8 mouse cellular contexts compared by ENCODE assay signal in genomic region chr3:62507206-62507647, GRCm38 (mm10). TPM values are rescaled to one million over a fixed set of nuclear protein-coding genes. Genes with fewer than 3 reads are reported as not detected.
A peak's percentile ranks its signal among the peaks of the same experiment; 100 is the strongest.
DNase-seq lines count a peak whose midpoint lies in the region; ATAC-seq and TF ChIP-seq lines count a peak whose summit lies in the region.

No protein-coding gene starts in this region.

- no peaks in the 10 kb centered on the region for H3K36me3 ChIP-seq in heart, embryonic 16.5 days (ENCODE audit: control insufficient read depth, insufficient read depth)
- H3K36me3 ChIP-seq in G1E (replicated peaks) (peaks cover under 1% of the 10 kb centered on the region), macrophage (ENCODE audit: inconsistent target) (no peaks in the 10 kb centered on the region; the same call in 1 of the 2 replicates)
- no peaks in the 10 kb centered on the region; the same call in 1 of the 2 replicates for H3K36me3 ChIP-seq in hindbrain, embryonic 10.5 days

- H3K4me1 ChIP-seq in heart, embryonic 16.5 days (ENCODE audit: control insufficient read depth, insufficient read depth, low read length) = peaks cover 9% of the 10 kb centered on the region
- peaks cover 15% of the 10 kb centered on the region for H3K4me1 ChIP-seq in G1E (ENCODE audit: insufficient read depth, low read depth, low read length)
- H3K4me1 ChIP-seq in hindbrain, embryonic 10.5 days (replicated peaks) = peaks cover 13% of the 10 kb centered on the region

- H3K9me3 ChIP-seq in heart, embryonic 16.5 days (replicated peaks; ENCODE audit: control insufficient read depth, low read length) = no peaks in the 10 kb centered on the region
- no peaks in the 10 kb centered on the region for H3K9me3 ChIP-seq in G1E (replicated peaks)
- no peaks in the 10 kb centered on the region for H3K9me3 ChIP-seq in hindbrain, embryonic 10.5 days

- peak overlapping the region; percentile 29; the same call in 1 of the 2 replicates for H3K9ac ChIP-seq in heart, embryonic 16.5 days (ENCODE audit: low read length)

- H3K27me3 ChIP-seq in heart, embryonic 16.5 days (ENCODE audit: control insufficient read depth, insufficient read depth, low read length) = no peaks in the 10 kb centered on the region
- H3K27me3 ChIP-seq in G1E (ENCODE audit: insufficient read depth, low read length) = no peaks in the 10 kb centered on the region
- 0 out of 2 replicates have a peak, but pooled peaks cover 3% of the 10 kb centered on the region for H3K27me3 ChIP-seq in hindbrain, embryonic 10.5 days (ENCODE audit: insufficient read depth, poor library complexity, severe bottlenecking)

- H3K27ac ChIP-seq in heart, embryonic 16.5 days (ENCODE audit: low read length) = no peak overlapping the region
- H3K27ac ChIP-seq in hindbrain, embryonic 10.5 days = peak overlapping the region; percentile 98
- H3K27ac ChIP-seq in macrophage = no peak overlapping the region

- H3K79me2 ChIP-seq in macrophage (ENCODE audit: inconsistent target) = peaks cover 29% of the 10 kb centered on the region

- intact Hi-C loops in heart, postnatal 36 days (cut with DNase I) = no loop called here

- ATAC-seq in heart, embryonic 16.5 days (replicated peaks; ENCODE audit: extremely low read depth, insufficient read depth, low FRiP score) = peak; percentile 28; the same call in 1 of the 2 replicates
- no peak for ATAC-seq in G1E (ENCODE audit: extremely low read depth, insufficient number of reproducible peaks, low FRiP score, poor library complexity, severe bottlenecking)
- ATAC-seq in megakaryocyte-erythroid progenitor cell, adult 5-6 weeks (replicated peaks; ENCODE audit: low FRiP score, low TSS enrichment, poor library complexity, severe bottlenecking) = no peak

- DNase-seq in heart, postnatal 36 days = no peak
- no peak for DNase-seq in G1E (ENCODE audit: low spot score)
- DNase-seq in hindbrain, embryonic 10.5 days (ENCODE audit: low spot score) = no peak
- no peak for DNase-seq in frontal cortex, postnatal 25 days (ENCODE audit: low spot score in 2 of 2)
- no peak for DNase-seq in spleen, postnatal 4 days (ENCODE audit: low spot score in 2 of 2)

- peak overlapping the region; percentile 82 for H3K4me3 ChIP-seq in heart, embryonic 16.5 days (ENCODE audit: low read length)
- H3K4me3 ChIP-seq in G1E (ENCODE audit: low read depth, low read length) (peak overlapping the region; percentile 97), macrophage (ENCODE audit: inconsistent target) (peak overlapping the region; percentile 75)
- peak overlapping the region; percentile 91 for H3K4me3 ChIP-seq in hindbrain, embryonic 10.5 days

- H3K4me2 ChIP-seq in heart, embryonic 16.5 days (ENCODE audit: low read depth, low read length) = peak overlapping the region; percentile 73

- WGBS in heart, embryonic 16.5 days = 46% methylated on average over 5 of the region's 5 CpGs
- WGBS in hindbrain, embryonic 10.5 days = 44% methylated on average over 5 of the region's 5 CpGs
- 49% methylated on average over 5 of the region's 5 CpGs for WGBS in macrophage (ENCODE audit: missing documents)

- no peak for TF ChIP-seq CTCF in G1E (IDR thresholded peaks at IDR 0.05; ENCODE audit: low read depth, low read length)

RNA-seq across cellular contexts. Expression of gene Dhx36, which starts 0.4 kb away (rescaled TPM):
- polyA plus RNA-seq in heart, embryonic 16.5 days (2015; fragmentation: Nextera tagmentation; extraction: Ambion mirVana) = 15.1 and 16.5 TPM in 2 replicates
- total RNA-seq in heart, postnatal 36 days (2021) = 10 to 100 TPM; 17.7 to 17.8 TPM
- 80.9 and 85.1 TPM in 2 replicates for total RNA-seq in G1E (2014; fragmentation: Nextera tagmentation)
- 85.0 and 86.1 TPM in 2 replicates for total RNA-seq in G1E (2017)
- 8.7 and 12.4 TPM in 2 replicates for polyA plus RNA-seq in G1E (2012)
- 29.2 and 33.1 TPM in 2 replicates for polyA plus RNA-seq in hindbrain, embryonic 10.5 days (2016; fragmentation: Nextera tagmentation; extraction: Ambion mirVana)
- 100 to 1,000 TPM in 5 of 26 experiments, 10 to 100 TPM in 21; 42.8 to 113 (median 84.1) TPM for total RNA-seq in macrophage (2018; cell fraction: chromatin; rRNA removed)
- total RNA-seq in macrophage (2018; cell fraction: cytosol; rRNA removed) = 10 to 100 TPM; 12.3 to 23.3 (median 17.7) TPM
- 10 to 100 TPM; 29.4 to 79.7 (median 46.9) TPM for total RNA-seq in macrophage (2018; cell fraction: nucleus; rRNA removed)
- polyA plus RNA-seq in macrophage (2018) = 14.0 to 18.6 TPM (median 15.9 TPM) in 3 replicates
- 35.0 and 46.2 TPM in 2 replicates for total RNA-seq in megakaryocyte-erythroid progenitor cell, adult 5-6 weeks (2014; fragmentation: Nextera tagmentation)
- total RNA-seq in megakaryocyte-erythroid progenitor cell, adult 5-6 weeks (2017) = 39.4 and 49.5 TPM in 2 replicates
